Mouse (Mus musculus): Measurements from ENCODE around the gene 4921507P07Rik.
A peak's percentile ranks its signal among the peaks of the same experiment; 100 is the strongest.
"Not testable (repeated sequence)": the region's sequence is repeated elsewhere in the genome, so short reads cannot be mapped to it uniquely, and the experiment has no call there.

Gene 4921507P07Rik

GRCm38 (mm10) chr6:50596301-50597211 lies at the start of gene 4921507P07Rik:
4921507P07Rik (minus strand) TSS chr6:50596632.
- peak; percentile 63 for DNase-seq (ENCODE audit: low read depth, low spot score)

- no peak for DNase-seq (ENCODE audit: low read depth, low spot score)
Measured at GRCm38 (mm10) chr6:50644701-50645100, 48.3 kb upstream of the 4921507P07Rik start.

- no peak for DNase-seq (ENCODE audit: low read depth, low spot score)
Measured at GRCm38 (mm10) chr6:50641898-50642297, 45.5 kb upstream of the 4921507P07Rik start.

GRCm38 (mm10) chr6:50640377-50640776 lies 43.9 kb upstream of the 4921507P07Rik start:
- DNase-seq (ENCODE audit: low read depth, low spot score): no peak

- no peak for DNase-seq (ENCODE audit: low read depth, low spot score)
Measured at GRCm38 (mm10) chr6:50639656-50640055, 43.2 kb upstream of the 4921507P07Rik start.

- not testable (repeated sequence) for DNase-seq (ENCODE audit: low read depth, low spot score)
Measured at GRCm38 (mm10) chr6:50626170-50626569, 29.7 kb upstream of the 4921507P07Rik start.

- DNase-seq (ENCODE audit: low read depth, low spot score): not testable (repeated sequence)
Measured at GRCm38 (mm10) chr6:50618273-50618672, 21.8 kb upstream of the 4921507P07Rik start.

GRCm38 (mm10) chr6:50601620-50602019 lies 5.2 kb upstream of the 4921507P07Rik start:
- peak; percentile 40 for DNase-seq (ENCODE audit: low read depth, low spot score)

- DNase-seq (ENCODE audit: low read depth, low spot score): no peak
Measured at GRCm38 (mm10) chr6:50598560-50598959, 2.1 kb upstream of the 4921507P07Rik start.

GRCm38 (mm10) chr6:50594372-50594771 lies 2.1 kb downstream of the 4921507P07Rik start:
- DNase-seq (ENCODE audit: low read depth, low spot score): no peak

- DNase-seq (ENCODE audit: low read depth, low spot score): no peak
Measured at GRCm38 (mm10) chr6:50593334-50593845, 3.0 kb downstream of the 4921507P07Rik start.

GRCm38 (mm10) chr6:50590234-50590633 lies 6.2 kb downstream of the 4921507P07Rik start:
- no peak for DNase-seq (ENCODE audit: low read depth, low spot score)

GRCm38 (mm10) chr6:50588251-50588650 lies 8.2 kb downstream of the 4921507P07Rik start:
- peak; percentile 57 for DNase-seq (ENCODE audit: low read depth, low spot score)

- no peak for DNase-seq (ENCODE audit: low read depth, low spot score)
Measured at GRCm38 (mm10) chr6:50587412-50587811, 9.0 kb downstream of the 4921507P07Rik start.

- no peak for DNase-seq (ENCODE audit: low read depth, low spot score)
Measured at GRCm38 (mm10) chr6:50586316-50586715, 10.1 kb downstream of the 4921507P07Rik start.

GRCm38 (mm10) chr6:50585733-50586132 lies 10.7 kb downstream of the 4921507P07Rik start:
- no peak for DNase-seq (ENCODE audit: low read depth, low spot score)

- no peak for DNase-seq (ENCODE audit: low read depth, low spot score)
Measured at GRCm38 (mm10) chr6:50571661-50572060, 24.8 kb downstream of the 4921507P07Rik start.

GRCm38 (mm10) chr6:50566997-50567255 lies 29.5 kb downstream of the 4921507P07Rik start:
- no peak for DNase-seq (ENCODE audit: low read depth, low spot score)

- peak; percentile 99 for DNase-seq (ENCODE audit: low read depth, low spot score)
Measured at GRCm38 (mm10) chr6:50566141-50566996, 30.1 kb downstream of the 4921507P07Rik start, which contains the start of gene Cycs. Cycs (minus strand) TSS chr6:50566538.

GRCm38 (mm10) chr6:50563651-50564050 lies 32.8 kb downstream of the 4921507P07Rik start:
- no peak for DNase-seq (ENCODE audit: low read depth, low spot score)

GRCm38 (mm10) chr6:50562421-50562820 lies 34.0 kb downstream of the 4921507P07Rik start:
- DNase-seq (ENCODE audit: low read depth, low spot score): no peak

- DNase-seq (ENCODE audit: low read depth, low spot score): no peak
Measured at GRCm38 (mm10) chr6:50560776-50561175, 35.7 kb downstream of the 4921507P07Rik start.

Data from c-Kit-negative CD71-positive TER-119-positive erythroid progenitor cells, embryonic 14.5 days (primary cell).